Mouse (Mus musculus): ENCODE data around the gene Igfbp2. TPM values are rescaled to one million over a fixed set of nuclear protein-coding genes. Genes with fewer than 3 reads are reported as not detected.

Gene Igfbp2
- total RNA-seq, 2 experiments from 2014 or later = 71.2 to 74.0 TPM

DNA sequence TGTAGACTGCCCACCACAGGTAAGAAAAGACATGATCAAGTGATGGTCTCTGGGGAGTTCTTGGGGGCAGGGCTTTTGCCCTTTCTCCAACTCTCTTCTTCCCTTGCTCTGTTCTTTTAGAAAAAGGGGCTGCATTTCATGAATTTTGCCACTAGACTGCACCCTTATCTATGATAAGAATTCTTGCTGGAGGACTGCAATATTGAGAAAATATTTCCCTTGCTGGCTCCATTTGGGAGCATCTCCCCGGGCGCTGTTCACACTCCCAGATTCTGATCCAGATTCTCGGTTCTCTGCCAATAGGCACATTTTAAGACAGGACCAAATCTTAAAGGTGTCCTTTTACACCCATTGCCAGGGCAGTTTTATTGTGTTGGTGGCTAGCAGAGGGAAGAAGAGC, 51.8 kb downstream of the Igfbp2 start:
- H3K27ac ChIP-seq = no peak overlapping the region
- intact Hi-C loops (cut with DNase I) = loop anchor here (5.0 to 10.0 kb wide), 3 partner anchors 86 to 509 kb away; no protein-coding TSS in a partner anchor
- peak; percentile 67 for TF ChIP-seq CTCF (IDR thresholded peaks at IDR 0.05)
- DNase-seq (ENCODE audit: extremely low spot score in 1 of 2, low spot score in 2 of 2) = no peak
- no peak overlapping the region for H3K4me3 ChIP-seq

DNA sequence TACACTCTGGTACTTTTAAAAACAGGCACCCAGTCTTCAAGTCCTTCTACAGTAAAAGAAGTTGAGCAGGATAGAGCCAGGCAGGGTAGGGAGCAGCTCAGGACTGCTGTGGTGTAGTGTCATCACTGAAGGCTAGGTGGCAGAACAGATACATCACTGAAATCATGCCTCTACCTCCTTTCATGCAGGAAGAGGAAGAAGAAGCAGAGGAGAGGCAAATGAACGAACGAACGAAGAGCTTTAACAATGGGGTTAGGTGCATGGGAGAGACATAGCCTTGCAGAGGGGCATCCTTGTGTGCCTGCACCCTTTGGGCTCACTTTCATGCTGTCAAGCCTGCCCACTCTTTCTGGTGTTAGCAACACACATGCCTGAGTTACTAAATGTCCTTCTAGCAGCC, 53.6 kb downstream of the Igfbp2 start:
- intact Hi-C loops (cut with DNase I) = loop anchor here (1.0 to 10.0 kb wide), 5 partner anchors 84 to 740 kb away; no protein-coding TSS in a partner anchor
- Histone ChIP-seq H3K27ac (no peak overlapping the region), H3K4me3 (peak overlapping the region; percentile 31)
- DNase-seq (ENCODE audit: extremely low spot score in 1 of 2, low spot score in 2 of 2) = peak; percentile 46 to 50
- TF ChIP-seq CTCF (IDR thresholded peaks at IDR 0.05) = peak; percentile 86

DNA sequence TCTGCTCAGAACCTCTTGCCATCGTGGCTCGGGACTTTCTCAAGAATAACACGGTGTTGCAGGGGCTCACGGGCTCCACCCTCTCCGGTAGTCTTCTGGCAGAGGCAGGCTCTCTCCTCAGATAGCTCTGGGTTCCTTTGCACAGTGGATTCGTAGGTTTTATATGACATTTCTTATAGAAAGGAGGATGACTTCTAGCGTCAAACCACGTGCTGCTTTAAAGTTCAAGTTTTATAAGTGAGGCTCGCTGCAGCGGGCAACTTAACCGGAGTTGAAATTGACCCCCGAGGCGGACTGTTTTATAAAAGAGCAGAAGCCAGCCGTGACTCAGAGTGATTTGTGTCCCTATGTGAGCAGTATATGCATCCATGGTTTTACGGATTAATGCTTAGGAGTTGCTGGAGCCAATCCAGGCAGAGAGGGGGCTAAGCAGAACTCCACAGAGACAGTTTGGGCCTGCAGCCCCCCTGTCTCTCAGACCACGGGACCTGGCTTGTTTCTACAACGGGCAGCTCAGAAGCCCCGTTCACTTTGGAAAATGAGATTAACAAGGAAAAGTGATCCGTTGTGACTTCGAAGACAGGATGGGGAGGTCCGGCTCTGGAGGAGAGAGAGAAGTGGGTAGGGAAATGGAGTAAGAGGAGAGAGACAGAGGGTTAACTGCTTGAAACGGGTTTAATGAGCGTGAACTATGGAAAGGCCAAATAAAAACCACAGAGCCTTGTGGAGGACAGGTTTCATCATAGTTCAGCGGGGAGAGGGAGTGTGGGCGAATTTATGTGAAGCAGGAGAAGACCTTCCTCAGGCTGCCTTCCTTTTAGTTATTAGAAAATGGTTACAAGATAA, 54.4 kb downstream of the Igfbp2 start:
- no peak for TF ChIP-seq CTCF (IDR thresholded peaks at IDR 0.05)
- Histone ChIP-seq H3K27ac (no peak overlapping the region), H3K4me3 (peak overlapping the region; percentile 31)
- intact Hi-C loops (cut with DNase I) = loop anchor here (1.0 to 10.0 kb wide), 4 partner anchors 84 to 506 kb away; no protein-coding TSS in a partner anchor
- DNase-seq (ENCODE audit: extremely low spot score in 1 of 2, low spot score in 2 of 2) = peak in 1 of 2 experiments; percentile 13

DNA sequence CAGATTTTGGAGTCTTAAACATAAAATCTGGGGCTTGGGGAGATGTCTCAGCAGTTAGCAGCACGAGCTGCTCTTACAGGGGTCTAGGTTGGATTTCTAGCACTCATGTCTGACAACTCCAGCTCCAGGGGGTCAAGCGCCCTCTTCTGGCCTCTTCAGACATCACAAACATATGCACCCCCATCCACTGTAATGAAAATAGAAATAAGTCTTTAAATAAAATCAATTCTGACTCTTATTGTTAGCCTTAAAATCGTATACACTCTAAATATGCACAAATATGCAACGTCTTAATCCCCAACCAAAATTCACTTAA, 55.0 kb downstream of the Igfbp2 start:
- intact Hi-C loops (cut with DNase I) = loop anchor here (5.0 to 10.0 kb wide), 3 partner anchors 83 to 506 kb away; no protein-coding TSS in a partner anchor
- no peak for DNase-seq (ENCODE audit: extremely low spot score in 1 of 2, low spot score in 2 of 2)
- peak; percentile 31 for TF ChIP-seq CTCF (IDR thresholded peaks at IDR 0.05)
- Histone ChIP-seq H3K27ac (no peak overlapping the region), H3K4me3 (no peak overlapping the region)

DNA sequence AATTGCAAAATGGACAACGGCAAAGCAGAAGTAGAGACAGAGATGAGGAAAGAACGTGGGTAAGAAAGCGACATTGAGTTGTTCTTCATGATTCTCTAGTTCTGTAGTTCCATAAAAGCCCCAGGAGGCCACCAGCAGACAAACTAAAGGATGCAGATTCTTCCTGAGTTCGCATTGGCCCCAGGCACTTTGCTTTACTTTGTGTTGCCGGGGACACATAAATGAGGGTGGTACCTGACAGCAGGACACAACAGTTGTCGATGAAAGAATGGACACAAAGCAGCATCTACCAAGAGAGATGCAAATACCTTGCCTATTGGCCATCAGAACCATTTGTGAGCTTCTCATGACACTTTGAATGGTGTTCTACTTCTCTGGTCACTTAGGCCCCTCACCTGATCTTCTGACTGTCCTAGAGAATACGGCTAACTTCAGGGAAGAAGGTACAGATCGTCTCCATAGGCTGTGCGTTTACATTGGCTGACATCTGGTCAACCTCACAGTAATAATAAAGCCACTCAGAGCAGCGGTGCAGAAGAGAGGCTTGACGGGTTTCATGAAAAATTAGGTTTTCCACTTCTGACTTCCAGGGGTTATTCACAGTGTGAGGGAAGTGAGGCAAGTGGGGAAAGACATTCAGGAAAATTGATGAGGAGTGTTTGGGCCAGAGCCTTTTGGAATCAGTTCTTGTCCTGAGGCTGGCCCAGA, 61.0 kb downstream of the Igfbp2 start:
- Histone ChIP-seq H3K27ac (no peak overlapping the region), H3K4me3 (no peak overlapping the region)
- DNase-seq (ENCODE audit: extremely low spot score in 1 of 2, low spot score in 2 of 2) = no peak
- TF ChIP-seq CTCF (IDR thresholded peaks at IDR 0.05) = no peak
- intact Hi-C loops (cut with DNase I) = loop anchor here (5.0 kb wide), 1 partner anchor 122 kb away; no protein-coding TSS in a partner anchor

DNA sequence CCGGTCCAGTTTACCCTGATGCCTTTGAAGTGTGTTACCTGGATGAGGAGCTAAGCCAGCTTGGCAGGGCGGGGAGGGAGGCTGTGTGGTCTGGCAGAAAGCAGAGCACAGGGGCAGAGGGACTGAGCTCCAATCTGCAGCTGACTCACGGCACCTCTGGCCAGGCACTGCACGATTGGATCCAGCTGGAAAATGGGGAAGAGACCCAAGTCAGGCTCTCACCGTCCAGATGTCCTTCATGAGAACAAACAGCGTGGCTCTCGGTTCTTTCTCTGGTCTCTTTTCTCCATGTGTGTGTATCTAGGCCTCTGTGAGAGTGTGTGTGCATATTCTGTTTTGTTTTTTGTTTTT, 61.5 kb downstream of the Igfbp2 start:
- Histone ChIP-seq H3K27ac (no peak overlapping the region), H3K4me3 (no peak overlapping the region)
- DNase-seq (ENCODE audit: extremely low spot score in 1 of 2, low spot score in 2 of 2) = no peak
- intact Hi-C loops (cut with DNase I) = loop anchor here (5.0 kb wide), 1 partner anchor 122 kb away; no protein-coding TSS in a partner anchor
- TF ChIP-seq CTCF (IDR thresholded peaks at IDR 0.05) = no peak

DNA sequence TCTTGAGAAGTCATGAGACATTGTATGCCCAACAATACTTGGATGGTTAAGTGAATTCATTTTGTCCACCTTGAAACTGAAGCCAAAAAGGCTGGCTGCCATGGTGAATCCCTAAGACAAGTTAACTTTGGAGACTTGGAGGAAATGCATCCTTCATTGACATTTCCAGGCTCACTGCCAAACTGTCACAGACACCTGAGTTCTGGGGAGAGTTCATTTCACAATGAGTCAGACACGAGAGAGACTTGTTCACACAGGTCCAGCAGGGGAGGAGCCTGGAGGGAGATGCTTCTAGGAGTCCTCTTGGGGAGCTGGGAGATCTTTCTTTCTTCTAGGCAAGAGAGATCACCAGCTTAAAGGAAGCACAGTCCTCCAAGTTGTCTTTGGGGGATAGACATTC, 63.6 kb downstream of the Igfbp2 start:
- no peak overlapping the region for H3K27ac ChIP-seq
- DNase-seq (ENCODE audit: extremely low spot score in 1 of 2, low spot score in 2 of 2) = no peak
- TF ChIP-seq CTCF (IDR thresholded peaks at IDR 0.05) = no peak
- no peak overlapping the region for H3K4me3 ChIP-seq
- intact Hi-C loops (cut with DNase I) = loop anchor here (5.0 kb wide), 1 partner anchor 119 kb away; no protein-coding TSS in a partner anchor

DNA sequence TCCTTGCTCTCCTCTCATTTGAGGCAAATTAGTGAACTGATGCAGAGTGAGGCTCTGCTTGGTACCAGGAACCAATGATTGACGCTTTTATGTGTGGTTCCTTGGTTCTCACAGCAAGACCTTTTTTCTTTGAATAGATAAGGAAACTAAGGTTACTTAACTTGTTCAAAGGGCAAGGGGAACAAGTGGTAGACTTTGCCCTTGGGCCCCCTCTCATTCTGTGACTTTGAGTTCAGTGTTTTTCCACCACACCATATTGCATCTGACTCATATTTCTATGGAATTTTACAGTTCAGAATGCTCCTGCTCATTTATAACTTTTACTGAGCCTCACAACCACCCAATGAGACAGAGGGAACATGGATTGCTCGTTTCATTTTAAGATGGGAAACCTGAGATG, 71.5 kb downstream of the Igfbp2 start:
- H3K27ac ChIP-seq = no peak overlapping the region
- no peak for DNase-seq (ENCODE audit: extremely low spot score in 1 of 2, low spot score in 2 of 2)
- H3K4me3 ChIP-seq = no peak overlapping the region
- TF ChIP-seq CTCF (IDR thresholded peaks at IDR 0.05) = no peak
- intact Hi-C loops (cut with DNase I) = no loop called here

Other genes with a start within 250 kb of the Igfbp2 start
- 10 to 100 TPM; 69.0 to 72.4 TPM for gene Smarcal1, start 241.3 kb upstream of the Igfbp2 start, total RNA-seq (2021)
- gene Ankar, start 123.9 kb upstream of the Igfbp2 start, total RNA-seq (2021) = not detected
- gene Rpl37a, start 113.2 kb upstream of the Igfbp2 start, total RNA-seq (2021) = 100 to 1,000 TPM; 546 to 562 TPM
- gene Igfbp5, start 50.4 kb downstream of the Igfbp2 start, total RNA-seq (2021) = 10 to 100 TPM; 42.7 to 51.6 TPM
- gene Tnp1, start 191.4 kb downstream of the Igfbp2 start, total RNA-seq (2021) = not detected